Mouse (Mus musculus) limb, embryonic 14.5 days (tissue): ENCODE results near the gene Tnfrsf4. TPM values are rescaled to one million over a fixed set of nuclear protein-coding genes. Genes with fewer than 3 reads are reported as not detected.

Source experiments
- ATAC-seq: fragments of 200-750 bp; cut with Nextera tagmentation; 2 replicates; pipeline ENCODE4 v1.8.0; 2017; ENCODE audit warnings: low read depth, moderate number of reproducible peaks, moderate TSS enrichment; ENCODE audit not compliant: low FRiP score
- DNase-seq: peaks from one replicate; pipeline ENCODE4 v3.0.0-alpha.2; 2015; ENCODE audit warnings: low spot score
- H3K27ac ChIP-seq: fragments of 300-500 bp; sonication (generic); replicated peaks from 2 replicates; pipeline ENCODE4 v1.5.1; 2014; ENCODE audit warnings: low read depth, mild to moderate bottlenecking, low read length, moderate library complexity, mixed read lengths
- H3K27me3 ChIP-seq: fragments of 300-500 bp; sonication (generic); 2 replicates; pipeline ENCODE4 v1.6.1; 2014; ENCODE audit warnings: low read length, mixed read lengths; ENCODE audit not compliant: control insufficient read depth, insufficient read depth
- H3K36me3 ChIP-seq: fragments of 300-500 bp; sonication (generic); 2 replicates; pipeline ENCODE4 v1.6.1; 2014; ENCODE audit warnings: mild to moderate bottlenecking, low read length, moderate library complexity, mixed read lengths; ENCODE audit not compliant: control insufficient read depth, insufficient read depth
- H3K4me1 ChIP-seq: fragments of 300-500 bp; sonication (generic); 2 replicates; pipeline ENCODE4 v1.6.1; 2014; ENCODE audit warnings: antibody characterized with exemption, low read length, mixed read lengths; ENCODE audit not compliant: control insufficient read depth, insufficient read depth
- H3K4me2 ChIP-seq: fragments of 300-500 bp; sonication (generic); replicated peaks from 2 replicates; pipeline ENCODE4 v1.6.1; 2014; ENCODE audit warnings: low read depth, mild to moderate bottlenecking, low read length, moderate library complexity; ENCODE audit not compliant: severe bottlenecking
- H3K4me3 ChIP-seq: fragments of 300-500 bp; sonication (generic); replicated peaks from 2 replicates; pipeline ENCODE4 v1.5.1; 2014; ENCODE audit warnings: low read length
- H3K9ac ChIP-seq: fragments of 300-500 bp; sonication (generic); 2 replicates; pipeline ENCODE4 v1.6.1; 2014; ENCODE audit warnings: mild to moderate bottlenecking, low read depth, low read length, moderate library complexity; ENCODE audit not compliant: severe bottlenecking
- H3K9me3 ChIP-seq: fragments of 300-500 bp; sonication (generic); 2 replicates; pipeline ENCODE4 v1.6.1; 2016; ENCODE audit warnings: low read length; ENCODE audit not compliant: control insufficient read depth
- POLR2A ChIP-seq: fragments of 200-500 bp; IDR thresholded peaks from 2 replicates; pipeline ENCODE4 v1.8.0; 2012; ENCODE audit warnings: inconsistent platforms, mild to moderate bottlenecking, moderate library complexity, borderline replicate concordance; ENCODE audit not compliant: insufficient read depth, insufficient read length; ENCODE audit errors: extremely low read depth
- WGBS: fragments of 180-500 bp; shearing (Covaris S2); extraction: QIAGEN DNeasy Blood & Tissue Kit; methylation state at CpG from one replicate; pipeline ENCODE4 v1.1.7; 2014; 5-methylcytosine and 5-hydroxymethylcytosine counted together
- polyA plus RNA-seq, 2 experiments: library from polyadenylated mRNA; depleted of rRNA in 1 of 2; stranded (reverse) in 1 of 2; unstranded in 1 of 2; fragments of >200 nt; fragmentation: Nextera tagmentation in 1 of 2; extraction: Ambion mirVana in 1 of 2; gene quantifications; 2 replicates each; pipeline versions ENCODE4 v1.2.1 to v1.2.3; 2012 to 2014

The Tnfrsf4 gene
- polyA plus RNA-seq, 2 experiments = 0.58 to 4.8 TPM

- no peak overlapping the region for H3K9ac ChIP-seq
- 67% methylated on average over 9 of the region's 9 CpGs for WGBS
Observed at GRCm38 (mm10) chr4:156058826-156059225, 45.2 kb downstream of the Tnfrsf4 start.

GRCm38 (mm10) chr4:156059261-156059660, 45.6 kb downstream of the Tnfrsf4 start, which contains the start of gene Ttll10:
Gene Ttll10, minus strand, starts transcription at chr4:156059414.
- TF ChIP-seq POLR2A = no peak
- peak; percentile 34 for DNase-seq
- ATAC-seq = 0 out of 2 replicates have a peak, but pooled peaks have one; percentile 41
- peak within 1 kb of the TSS; percentile 39 for H3K27ac ChIP-seq
- H3K9ac ChIP-seq = no peak within 1 kb of the TSS
- H3K4me2 ChIP-seq = no peak within 1 kb of the TSS
- peak within 1 kb of the TSS; percentile 18 for H3K4me3 ChIP-seq
- H3K27me3 ChIP-seq = no peaks in the 10 kb centered on the region
- H3K36me3 ChIP-seq = no peaks in the 10 kb centered on the region
- no peaks in the 10 kb centered on the region for H3K9me3 ChIP-seq
- 25% methylated on average over 5 of the region's 5 CpGs for WGBS
- H3K4me1 ChIP-seq = no peaks in the 10 kb centered on the region

More at GRCm38 (mm10) chr4:156058826-156059225, 45.2 kb downstream of the Tnfrsf4 start:
- ATAC-seq (no peak), DNase-seq (no peak)
- no peaks in the 10 kb centered on the region for H3K9me3 ChIP-seq
- H3K27me3 ChIP-seq = no peaks in the 10 kb centered on the region
- no peaks in the 10 kb centered on the region for H3K36me3 ChIP-seq
- no peaks in the 10 kb centered on the region for H3K4me1 ChIP-seq
- peak overlapping the region; percentile 39 for H3K27ac ChIP-seq
- no peak overlapping the region for H3K4me2 ChIP-seq
- TF ChIP-seq POLR2A = no peak
- H3K4me3 ChIP-seq = peak overlapping the region; percentile 18

GRCm38 (mm10) chr4:156059713-156060112, 46.1 kb downstream of the Tnfrsf4 start:
- H3K4me3 ChIP-seq = no peak overlapping the region
- H3K27ac ChIP-seq = no peak overlapping the region
- no peak for TF ChIP-seq POLR2A
- no peak overlapping the region for H3K9ac ChIP-seq
- H3K4me2 ChIP-seq = no peak overlapping the region
- no peaks in the 10 kb centered on the region for H3K27me3 ChIP-seq
- DNase-seq (peak; percentile 70), ATAC-seq (peak; percentile 65; the same call in 1 of the 2 replicates)
- H3K4me1 ChIP-seq = no peaks in the 10 kb centered on the region
- no peaks in the 10 kb centered on the region for H3K9me3 ChIP-seq
- H3K36me3 ChIP-seq = no peaks in the 10 kb centered on the region
- WGBS = 16% methylated on average over 8 of the region's 10 CpGs

- Histone ChIP-seq H3K36me3 (no peaks in the 10 kb centered on the region), H3K27ac (no peak overlapping the region), H3K9me3 (no peaks in the 10 kb centered on the region), H3K4me1 (no peaks in the 10 kb centered on the region), H3K4me3 (no peak overlapping the region), H3K9ac (no peak overlapping the region), H3K4me2 (no peak overlapping the region), H3K27me3 (no peaks in the 10 kb centered on the region)
- no peak for ATAC-seq
- WGBS = 9% methylated on average over 4 of the region's 4 CpGs
- no peak for TF ChIP-seq POLR2A
- DNase-seq = no peak
Observed at GRCm38 (mm10) chr4:156063861-156064509, 50.3 kb downstream of the Tnfrsf4 start.

GRCm38 (mm10) chr4:156064510-156064897, 50.9 kb downstream of the Tnfrsf4 start:
- H3K27me3 ChIP-seq = no peaks in the 10 kb centered on the region
- ATAC-seq = no peak
- H3K36me3 ChIP-seq = no peaks in the 10 kb centered on the region
- no peak for DNase-seq
- no peak overlapping the region for H3K9ac ChIP-seq
- 82% methylated on average over 9 of the region's 9 CpGs for WGBS
- TF ChIP-seq POLR2A = no peak
- H3K4me3 ChIP-seq = no peak overlapping the region
- H3K4me1 ChIP-seq = no peaks in the 10 kb centered on the region
- no peak overlapping the region for H3K4me2 ChIP-seq
- no peak overlapping the region for H3K27ac ChIP-seq
- no peaks in the 10 kb centered on the region for H3K9me3 ChIP-seq
